Mouse (Mus musculus): Measurements from ENCODE around the gene Spata6. TPM values are rescaled to one million over a fixed set of nuclear protein-coding genes. Genes with fewer than 3 reads are reported as not detected.

The Spata6 gene
- 1 to 10 TPM; 6.8 to 7.9 TPM for total RNA-seq (2021)
- long read RNA-seq, experiment 1, partial matches to known transcripts, result 0 of 7 reads
- long read RNA-seq, experiment 1, other reads (novel, unspliced or antisense), result 3 of 7 reads
- long read RNA-seq, experiment 2, partial matches to known transcripts, result 0 of 3 reads
- long read RNA-seq, experiment 2, other reads (novel, unspliced or antisense), result 2 of 3 reads

- intact Hi-C loops (cut with DNase I; ENCODE audit: low total_unique reads), result no loop called here
- peak; percentile 90 for DNase-seq
Measured at GRCm38 (mm10) chr4:111719776-111720661, at the start of gene Spata6. Gene Spata6 (plus strand): TSS chr4:111719984.

- intact Hi-C loops (cut with DNase I; ENCODE audit: low total_unique reads), result no loop called here
- peak; percentile 21 for DNase-seq
Measured at GRCm38 (mm10) chr4:111670566-111671421, 49.0 kb upstream of the Spata6 start.

- no peak for DNase-seq
- intact Hi-C loops (cut with DNase I; ENCODE audit: low total_unique reads), result no loop called here
Measured at GRCm38 (mm10) chr4:111671440-111671839, 48.3 kb upstream of the Spata6 start.

- intact Hi-C loops (cut with DNase I; ENCODE audit: low total_unique reads), result no loop called here
- DNase-seq, result no peak
Measured at GRCm38 (mm10) chr4:111673904-111674303, 45.9 kb upstream of the Spata6 start.

GRCm38 (mm10) chr4:111681926-111682325 lies 37.9 kb upstream of the Spata6 start:
- intact Hi-C loops (cut with DNase I; ENCODE audit: low total_unique reads), result no loop called here
- no peak for DNase-seq

GRCm38 (mm10) chr4:111682793-111683192 lies 37.0 kb upstream of the Spata6 start:
- intact Hi-C loops (cut with DNase I; ENCODE audit: low total_unique reads), result no loop called here
- no peak for DNase-seq

GRCm38 (mm10) chr4:111683843-111684242 lies 35.9 kb upstream of the Spata6 start:
- intact Hi-C loops (cut with DNase I; ENCODE audit: low total_unique reads), result no loop called here
- DNase-seq, result no peak

GRCm38 (mm10) chr4:111685951-111686350 lies 33.8 kb upstream of the Spata6 start:
- intact Hi-C loops (cut with DNase I; ENCODE audit: low total_unique reads), result no loop called here
- DNase-seq, result no peak

GRCm38 (mm10) chr4:111686951-111687350 lies 32.8 kb upstream of the Spata6 start:
- intact Hi-C loops (cut with DNase I; ENCODE audit: low total_unique reads), result no loop called here

GRCm38 (mm10) chr4:111687613-111688012 lies 32.2 kb upstream of the Spata6 start:
- intact Hi-C loops (cut with DNase I; ENCODE audit: low total_unique reads), result no loop called here
- DNase-seq, result peak; percentile 79

More at GRCm38 (mm10) chr4:111686951-111687350, 32.8 kb upstream of the Spata6 start:
- DNase-seq, result peak; percentile 38

- intact Hi-C loops (cut with DNase I; ENCODE audit: low total_unique reads), result no loop called here
- DNase-seq, result no peak
Measured at GRCm38 (mm10) chr4:111691057-111691543, 28.7 kb upstream of the Spata6 start.

- no peak for DNase-seq
- intact Hi-C loops (cut with DNase I; ENCODE audit: low total_unique reads), result no loop called here
Measured at GRCm38 (mm10) chr4:111701381-111701780, 18.4 kb upstream of the Spata6 start.

GRCm38 (mm10) chr4:111704126-111704525 lies 15.7 kb upstream of the Spata6 start:
- intact Hi-C loops (cut with DNase I; ENCODE audit: low total_unique reads), result no loop called here
- DNase-seq, result no peak

GRCm38 (mm10) chr4:111704975-111705374 lies 14.8 kb upstream of the Spata6 start:
- intact Hi-C loops (cut with DNase I; ENCODE audit: low total_unique reads), result no loop called here
- DNase-seq, result no peak

GRCm38 (mm10) chr4:111719296-111719695 lies 488 bp upstream of the Spata6 start:
- DNase-seq, result no peak
- intact Hi-C loops (cut with DNase I; ENCODE audit: low total_unique reads), result no loop called here

- DNase-seq, result no peak
- intact Hi-C loops (cut with DNase I; ENCODE audit: low total_unique reads), result no loop called here
Measured at GRCm38 (mm10) chr4:111720662-111721003, 849 bp downstream of the Spata6 start.

- DNase-seq, result peak; percentile 10
Measured at GRCm38 (mm10) chr4:111721121-111721840, 1.5 kb downstream of the Spata6 start.

GRCm38 (mm10) chr4:111737551-111737950 lies 17.8 kb downstream of the Spata6 start:
- intact Hi-C loops (cut with DNase I; ENCODE audit: low total_unique reads), result no loop called here
- no peak for DNase-seq

More at GRCm38 (mm10) chr4:111721121-111721840, 1.5 kb downstream of the Spata6 start:
- intact Hi-C loops (cut with DNase I; ENCODE audit: low total_unique reads), result no loop called here

- no peak for DNase-seq
- intact Hi-C loops (cut with DNase I; ENCODE audit: low total_unique reads), result no loop called here
Measured at GRCm38 (mm10) chr4:111780533-111780932, 60.7 kb downstream of the Spata6 start.
